Mouse (Mus musculus) megakaryocyte, embryonic 14.5 days (primary cell): ENCODE data around the gene Gm20683.

Experiments
- FLI1 ChIP-seq: IDR thresholded peaks from 2 replicates; pipeline ENCODE4 v1.6.1; 2012; ENCODE audit warnings: low read length, inconsistent platforms, mixed read lengths
- GATA1 ChIP-seq: IDR thresholded peaks from 3 replicates; pipeline ENCODE4 v1.6.1; 2012; ENCODE audit warnings: mixed read lengths, low read length, inconsistent platforms, borderline replicate concordance

GRCm38 (mm10) chr17:25824362-25825142 lies 17.0 kb downstream of the Gm20683 start:
- no peak for TF ChIP-seq GATA1
- no peak for TF ChIP-seq FLI1
